Mouse (Mus musculus) cerebellum, adult 18-20 months (tissue): ENCODE data around the gene Keap1.

Source experiments
- DNase-seq, 2 experiments: peaks; one replicate each; pipeline ENCODE4 v3.0.0; 2021

Keap1 gene

DNA sequence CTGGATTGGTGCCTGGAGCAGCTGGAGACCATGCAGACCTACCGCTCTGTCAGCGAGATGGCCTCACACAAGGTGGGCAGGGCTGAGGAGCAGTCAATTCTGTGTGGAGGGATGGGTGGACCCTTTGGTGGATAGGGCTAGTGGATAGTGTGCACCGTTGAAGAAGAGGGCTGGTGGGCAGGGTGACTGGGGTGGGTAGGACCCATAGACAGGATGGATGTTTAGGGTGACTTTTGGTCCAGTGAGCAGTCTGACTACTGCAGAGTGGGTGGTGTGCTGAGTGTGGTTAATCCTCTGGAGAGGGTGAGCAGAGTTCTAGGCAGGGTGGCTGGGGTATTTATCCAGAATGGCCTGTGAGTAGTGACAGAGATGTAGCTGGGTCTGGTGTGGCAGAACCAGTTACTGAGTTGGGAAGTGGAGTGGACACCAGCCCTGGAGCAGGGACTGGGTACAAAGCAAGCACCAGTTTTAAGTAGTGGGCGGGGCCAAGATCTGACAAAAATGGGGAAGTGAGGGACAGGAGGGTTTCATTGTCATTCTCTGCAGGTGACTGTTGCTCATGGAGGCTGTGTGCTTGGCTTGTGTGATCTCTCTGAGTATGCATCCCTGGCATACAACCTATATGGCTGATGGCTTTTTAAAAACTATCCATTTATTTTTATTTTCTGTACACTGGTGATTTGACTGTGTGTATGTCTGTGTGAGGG, 44.2 kb downstream of the Keap1 start:
- no peak for DNase-seq

GRCm38 (mm10) chr9:21193786-21194185, 45.4 kb downstream of the Keap1 start:
- DNase-seq: no peak

- DNase-seq: no peak
Measured at GRCm38 (mm10) chr9:21190670-21191069, 48.5 kb downstream of the Keap1 start.

GRCm38 (mm10) chr9:21189905-21190304, 49.3 kb downstream of the Keap1 start:
- DNase-seq: no peak

- no peak for DNase-seq
Measured at GRCm38 (mm10) chr9:21185436-21185835, 53.7 kb downstream of the Keap1 start.

DNA sequence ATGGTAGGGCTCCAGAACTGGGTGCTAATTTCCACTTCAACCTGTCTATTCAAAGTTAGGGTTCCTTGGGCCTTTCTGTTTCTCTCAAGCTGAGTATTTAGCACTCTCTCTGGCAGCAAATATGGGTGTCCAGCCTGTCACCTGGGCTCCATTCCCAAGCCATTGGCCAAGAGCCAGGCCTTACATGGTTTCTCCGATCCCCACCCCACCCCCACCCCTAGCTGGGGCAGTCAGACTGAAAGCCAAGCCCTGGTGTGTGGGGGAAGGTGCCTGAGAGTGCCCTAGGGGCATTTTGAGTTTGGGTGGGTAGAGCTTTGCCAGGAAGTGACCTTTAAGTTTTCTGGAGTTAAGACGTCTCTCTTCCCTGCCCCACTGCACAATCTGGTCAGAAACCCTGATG, 54.4 kb downstream of the Keap1 start:
- peak; percentile 58 to 66 for DNase-seq

- no peak for DNase-seq
Measured at GRCm38 (mm10) chr9:21183905-21184413, 55.2 kb downstream of the Keap1 start.

DNA sequence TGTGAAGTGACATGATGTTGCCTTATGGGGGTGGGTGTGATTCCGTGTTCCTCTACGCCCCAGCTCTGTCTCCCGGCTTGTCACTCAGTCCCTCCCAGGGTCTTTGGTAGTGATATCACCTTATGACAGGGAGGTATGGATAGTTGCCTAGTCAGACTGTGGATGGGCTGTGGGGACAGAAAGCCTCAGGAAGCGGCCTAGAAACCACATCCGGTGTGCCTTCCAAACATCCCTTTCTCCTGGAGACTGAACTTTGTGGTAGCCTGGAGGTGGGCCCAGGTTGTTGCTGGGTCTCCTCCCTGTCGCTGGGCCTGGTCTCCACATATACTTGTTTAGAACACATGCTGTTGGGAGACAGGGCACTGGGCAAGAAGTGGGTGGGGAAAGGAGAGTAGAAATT, 55.7 kb downstream of the Keap1 start:
- no peak for DNase-seq

GRCm38 (mm10) chr9:21181421-21182220, 57.5 kb downstream of the Keap1 start:
- DNase-seq: no peak

DNA sequence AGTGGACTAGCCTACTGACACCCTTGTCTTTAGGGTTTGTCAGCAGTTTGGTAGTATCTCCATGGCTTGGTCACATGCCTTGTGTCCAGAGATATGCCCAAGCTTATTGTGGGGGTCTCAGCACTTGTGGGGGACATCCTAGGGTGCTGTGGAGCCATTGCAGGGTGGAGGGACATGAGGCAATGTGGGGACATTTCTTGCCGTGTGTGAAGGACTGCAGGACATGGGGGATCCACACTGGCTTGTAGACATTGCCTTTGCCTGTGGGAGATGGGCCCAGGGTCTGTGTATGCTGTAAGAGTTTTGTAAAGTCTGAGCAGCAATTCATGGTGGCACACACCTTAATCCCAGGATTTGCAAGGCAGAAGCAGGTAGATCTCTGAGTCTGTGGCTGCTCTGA, 58.3 kb downstream of the Keap1 start:
- DNase-seq: no peak

DNA sequence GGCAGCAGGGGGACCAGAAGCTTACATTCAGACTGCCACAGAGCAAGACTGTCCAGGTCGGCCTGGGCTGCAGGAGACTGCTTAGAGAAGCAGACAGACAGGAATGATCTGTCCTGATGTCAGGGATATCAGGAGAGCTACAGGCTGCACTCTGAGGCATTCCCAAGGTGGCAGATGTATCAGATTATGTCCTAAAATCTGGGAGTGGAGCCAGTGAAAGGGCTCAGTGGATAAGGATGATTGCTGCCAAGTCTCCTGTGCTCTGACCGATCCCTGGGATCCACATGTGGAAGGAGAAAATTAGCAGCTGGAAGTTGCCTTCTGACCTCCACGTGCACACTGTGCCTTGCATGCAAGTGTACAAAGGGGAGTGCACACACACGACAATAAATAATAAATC, 58.8 kb downstream of the Keap1 start:
- DNase-seq: no peak
